Mouse (Mus musculus) bone marrow macrophage, adult 2 months (primary cell): ENCODE measurements around the gene Best2. TPM values are rescaled to one million over a fixed set of nuclear protein-coding genes. Genes with fewer than 3 reads are reported as not detected.

ENCODE experiments used
- H3K27ac ChIP-seq: 2 replicates; pipeline ENCODE4 v1.5.1; 2012; ENCODE audit warnings: low read depth, low read length; ENCODE audit not compliant: insufficient read depth
- H3K4me1 ChIP-seq: 2 replicates; pipeline ENCODE4 v1.6.1; 2012; ENCODE audit warnings: low read length; ENCODE audit not compliant: control insufficient read depth, insufficient read depth
- H3K4me3 ChIP-seq: 2 replicates; pipeline ENCODE4 v1.5.1; 2012; ENCODE audit warnings: mild to moderate bottlenecking, low read length, moderate library complexity; ENCODE audit not compliant: insufficient read depth
- CTCF ChIP-seq: IDR thresholded peaks from 2 replicates; pipeline ENCODE4 v1.5.1; 2012; ENCODE audit warnings: low read depth, mild to moderate bottlenecking, low read length, moderate library complexity
- POLR2A ChIP-seq: IDR thresholded peaks from 2 replicates; pipeline ENCODE4 v1.6.1; 2012; ENCODE audit warnings: mild to moderate bottlenecking, low read depth, low read length, borderline replicate concordance
- polyA plus RNA-seq: library from polyadenylated mRNA; stranded (reverse); fragments of >200 nt; gene quantifications from 2 replicates; pipeline ENCODE4 v1.2.4, GENCODE M21; 2012; ENCODE audit not compliant: missing spikeins, insufficient read depth, insufficient read length

Best2 gene
- polyA plus RNA-seq, 1 experiment: not detected

GRCm38 (mm10) chr8:84970913-84971312, 43.4 kb downstream of the Best2 start:
- no peak for TF ChIP-seq POLR2A
- no peak for TF ChIP-seq CTCF
- H3K27ac ChIP-seq: no peak overlapping the region
- peaks cover 26% of the 10 kb centered on the region for H3K4me1 ChIP-seq
- peak overlapping the region; percentile 80 for H3K4me3 ChIP-seq

GRCm38 (mm10) chr8:84970135-84970790, 44.1 kb downstream of the Best2 start:
- no peak for TF ChIP-seq CTCF
- TF ChIP-seq POLR2A: no peak
- Histone ChIP-seq H3K4me1 (peaks cover 26% of the 10 kb centered on the region), H3K4me3 (peak overlapping the region; percentile 80), H3K27ac (peak overlapping the region; percentile 73)

GRCm38 (mm10) chr8:84969241-84970134, 44.8 kb downstream of the Best2 start, which contains the start of the genes Gm49661, Prdx2 and Rnaseh2a:
Gene Gm49661 (minus strand): TSS chr8:84969433.
Gene Prdx2 (plus strand): TSS chr8:84969587.
Gene Rnaseh2a (minus strand): TSS chr8:84969767.
- TF ChIP-seq POLR2A (peak; percentile 85; the same call in 1 of the 2 replicates), CTCF (no peak)
- Histone ChIP-seq H3K27ac (peak within 1 kb of the TSS; percentile 87), H3K4me3 (peak within 1 kb of the TSS; percentile 80), H3K4me1 (peaks cover 22% of the 10 kb centered on the region)

GRCm38 (mm10) chr8:84968650-84969049, 45.7 kb downstream of the Best2 start:
- no peak for TF ChIP-seq POLR2A
- Histone ChIP-seq H3K4me3 (peak overlapping the region; percentile 80), H3K27ac (peak overlapping the region; percentile 87), H3K4me1 (peaks cover 22% of the 10 kb centered on the region)

GRCm38 (mm10) chr8:84967532-84968304, 46.6 kb downstream of the Best2 start:
- H3K27ac ChIP-seq: peak overlapping the region; percentile 87
- H3K4me3 ChIP-seq: peak overlapping the region; percentile 17
- peaks cover 22% of the 10 kb centered on the region for H3K4me1 ChIP-seq
- TF ChIP-seq POLR2A (no peak), CTCF (no peak)

- TF ChIP-seq CTCF: no peak
- TF ChIP-seq POLR2A: no peak
- peaks cover 22% of the 10 kb centered on the region for H3K4me1 ChIP-seq
- no peak overlapping the region for H3K4me3 ChIP-seq
- H3K27ac ChIP-seq: no peak overlapping the region
Observed at GRCm38 (mm10) chr8:84966603-84967002, 47.7 kb downstream of the Best2 start.

- Histone ChIP-seq H3K4me1 (peaks cover 22% of the 10 kb centered on the region), H3K4me3 (peak overlapping the region; percentile 83), H3K27ac (peak overlapping the region; percentile 55)
- TF ChIP-seq POLR2A (no peak), CTCF (no peak)
Observed at GRCm38 (mm10) chr8:84965731-84966291, 48.5 kb downstream of the Best2 start.

- H3K27ac ChIP-seq: no peak overlapping the region
- peaks cover 22% of the 10 kb centered on the region for H3K4me1 ChIP-seq
- no peak overlapping the region for H3K4me3 ChIP-seq
- TF ChIP-seq POLR2A (no peak), CTCF (no peak)
Observed at GRCm38 (mm10) chr8:84963952-84964351, 50.4 kb downstream of the Best2 start.

- TF ChIP-seq CTCF (no peak), POLR2A (no peak)
- H3K4me1 ChIP-seq: peaks cover 1% of the 10 kb centered on the region
- H3K27ac ChIP-seq: no peak overlapping the region
- no peak overlapping the region for H3K4me3 ChIP-seq
Observed at GRCm38 (mm10) chr8:84959811-84960210, 54.5 kb downstream of the Best2 start.

Other genes with a start within 250 kb of the Best2 start
- 8.3 and 12.5 TPM in 2 replicates for gene Nfix, start 214.2 kb downstream of the Best2 start, polyA plus RNA-seq
- 3.3 and 5.4 TPM in 2 replicates for gene Dand5, start 191.7 kb downstream of the Best2 start, polyA plus RNA-seq
- gene Gadd45gip1, start 183.0 kb downstream of the Best2 start, polyA plus RNA-seq: 12.7 and 13.9 TPM in 2 replicates
- gene Rad23a, start 173.9 kb downstream of the Best2 start, polyA plus RNA-seq: 49.1 and 54.0 TPM in 2 replicates
- gene Calr, start 167.6 kb downstream of the Best2 start, polyA plus RNA-seq: 674 and 696 TPM in 2 replicates
- gene Farsa, start 157.5 kb downstream of the Best2 start, polyA plus RNA-seq: 23.1 and 30.5 TPM in 2 replicates
- gene Syce2, start 142.4 kb downstream of the Best2 start, polyA plus RNA-seq: 19.4 and 19.6 TPM in 2 replicates
- 13.4 and 17.6 TPM in 2 replicates for gene Gcdh, start 120.6 kb downstream of the Best2 start, polyA plus RNA-seq
- not detected in 2 replicates for gene Klf1, start 112.6 kb downstream of the Best2 start, polyA plus RNA-seq
- 109 and 119 TPM in 2 replicates for gene Dnase2a, start 106.0 kb downstream of the Best2 start, polyA plus RNA-seq
- 0.28 and 0.42 TPM in 2 replicates for gene Mast1, start 77.2 kb downstream of the Best2 start, polyA plus RNA-seq
- not detected in 2 replicates for gene Rtbdn, start 67.5 kb downstream of the Best2 start, polyA plus RNA-seq
- not detected in 2 replicates for gene Gm49661, start 45.1 kb downstream of the Best2 start, polyA plus RNA-seq
- gene Prdx2, start 44.9 kb downstream of the Best2 start, polyA plus RNA-seq: 267 and 279 TPM in 2 replicates
- 39.8 and 40.7 TPM in 2 replicates for gene Rnaseh2a, start 44.8 kb downstream of the Best2 start, polyA plus RNA-seq
- 71.1 and 80.8 TPM in 2 replicates for gene Junb, start 35.8 kb downstream of the Best2 start, polyA plus RNA-seq
- gene Hook2, start 23.9 kb downstream of the Best2 start, polyA plus RNA-seq: 14.5 and 17.4 TPM in 2 replicates
- 74.5 and 75.3 TPM in 2 replicates for gene Asna1, start 10.8 kb upstream of the Best2 start, polyA plus RNA-seq
- 145 and 177 TPM in 2 replicates for gene Trir, start 12.3 kb upstream of the Best2 start, polyA plus RNA-seq
- gene Tnpo2, start 22.4 kb upstream of the Best2 start, polyA plus RNA-seq: 34.0 and 44.4 TPM in 2 replicates
- gene Fbxw9, start 45.5 kb upstream of the Best2 start, polyA plus RNA-seq: 10.2 and 11.8 TPM in 2 replicates
- not detected in 2 replicates for gene Gm5741, start 53.5 kb upstream of the Best2 start, polyA plus RNA-seq
- gene Dhps, start 57.2 kb upstream of the Best2 start, polyA plus RNA-seq: 36.7 and 44.9 TPM in 2 replicates
- gene Wdr83os, start 66.2 kb upstream of the Best2 start, polyA plus RNA-seq: 90.2 and 113 TPM in 2 replicates
- 22.6 and 27.3 TPM in 2 replicates for gene Wdr83, start 66.8 kb upstream of the Best2 start, polyA plus RNA-seq
- gene Man2b1, start 68.7 kb upstream of the Best2 start, polyA plus RNA-seq: 390 and 469 TPM in 2 replicates
- 1.2 and 1.7 TPM in 2 replicates for gene Zfp791, start 108.6 kb upstream of the Best2 start, polyA plus RNA-seq
- not detected in 2 replicates for gene Cks1brt, start 137.4 kb upstream of the Best2 start, polyA plus RNA-seq
- not detected in 2 replicates for gene Olfr371, start 211.5 kb upstream of the Best2 start, polyA plus RNA-seq